Mouse (Mus musculus): ENCODE measurements around the gene Dock8.

Gene Dock8

GRCm38 (mm10) chr19:25251610-25252140 is 252.3 kb downstream of the Dock8 start:
- DNase-seq (ENCODE audit: low read depth, low spot score): no peak
